Mouse (Mus musculus) lung, embryonic 15.5 days (tissue): ENCODE results near the gene Steap1. TPM values are rescaled to one million over a fixed set of nuclear protein-coding genes. Genes with fewer than 3 reads are reported as not detected.

ENCODE experiments used
- ATAC-seq: fragments of 200-750 bp; cut with Nextera tagmentation; 2 replicates; pipeline ENCODE4 v1.8.0; 2017; ENCODE audit warnings: moderate number of reproducible peaks, borderline replicate concordance; ENCODE audit not compliant: low FRiP score, low TSS enrichment; ENCODE audit errors: extremely low read depth
- H3K27ac ChIP-seq: fragments of 300-500 bp; sonication (generic); 2 replicates; pipeline ENCODE4 v1.5.1; 2015; ENCODE audit warnings: moderate library complexity, mild to moderate bottlenecking, inconsistent platforms
- H3K27me3 ChIP-seq: fragments of 300-500 bp; sonication (generic); 2 replicates; pipeline ENCODE4 v1.6.1; 2015; ENCODE audit warnings: inconsistent platforms
- H3K36me3 ChIP-seq: fragments of 300-500 bp; sonication (generic); 2 replicates; pipeline ENCODE4 v1.6.1; 2015; ENCODE audit warnings: inconsistent platforms
- H3K4me1 ChIP-seq: fragments of 300-500 bp; sonication (generic); 2 replicates; pipeline ENCODE4 v1.6.1; 2015; ENCODE audit warnings: inconsistent platforms
- H3K4me2 ChIP-seq: fragments of 300-500 bp; sonication (generic); 2 replicates; pipeline ENCODE4 v1.6.1; 2015; ENCODE audit warnings: inconsistent platforms, mild to moderate bottlenecking, moderate library complexity
- H3K4me3 ChIP-seq: fragments of 300-500 bp; sonication (generic); 2 replicates; pipeline ENCODE4 v1.5.1; 2015; ENCODE audit warnings: mild to moderate bottlenecking, inconsistent platforms
- H3K9ac ChIP-seq: fragments of 300-500 bp; sonication (generic); 2 replicates; pipeline ENCODE4 v1.6.1; 2015; ENCODE audit warnings: inconsistent platforms
- H3K9me3 ChIP-seq: fragments of 300-500 bp; sonication (generic); 2 replicates; pipeline ENCODE4 v1.6.1; 2016; ENCODE audit warnings: inconsistent platforms
- WGBS: fragments of 180-500 bp; shearing (Covaris S2); methylation state at CpG from one replicate; pipeline ENCODE4 v1.1.7; 2015; 5-methylcytosine and 5-hydroxymethylcytosine counted together
- polyA plus RNA-seq: library from polyadenylated mRNA; unstranded; fragments of >200 nt; fragmentation: Nextera tagmentation; extraction: Ambion mirVana; gene quantifications from 2 replicates; pipeline ENCODE4 v1.2.1, GENCODE M21; 2015

Gene Steap1
- polyA plus RNA-seq, 1 experiment from 2014 or later = 2.5 TPM

GRCm38 (mm10) chr5:5707341-5708278 is 41.5 kb downstream of the Steap1 start:
- Histone ChIP-seq H3K27me3 (no peaks in the 10 kb centered on the region), H3K4me2 (no peak overlapping the region), H3K9ac (no peak overlapping the region), H3K9me3 (no peaks in the 10 kb centered on the region), H3K27ac (no peak overlapping the region), H3K4me1 (no peaks in the 10 kb centered on the region), H3K4me3 (no peak overlapping the region), H3K36me3 (no peaks in the 10 kb centered on the region)
- WGBS = 58% methylated on average over 13 of the region's 13 CpGs
- ATAC-seq = no peak

GRCm38 (mm10) chr5:5705019-5705418 is 44.1 kb downstream of the Steap1 start:
- H3K36me3 ChIP-seq = no peaks in the 10 kb centered on the region
- H3K9me3 ChIP-seq = no peaks in the 10 kb centered on the region
- H3K4me2 ChIP-seq = no peak overlapping the region
- H3K9ac ChIP-seq = no peak overlapping the region
- H3K27me3 ChIP-seq = no peaks in the 10 kb centered on the region
- 44% methylated on average over 2 of the region's 2 CpGs for WGBS
- H3K4me3 ChIP-seq = no peak overlapping the region
- no peak for ATAC-seq
- no peaks in the 10 kb centered on the region for H3K4me1 ChIP-seq
- H3K27ac ChIP-seq = no peak overlapping the region

GRCm38 (mm10) chr5:5700386-5700785 is 48.7 kb downstream of the Steap1 start:
- 85% methylated on average over 2 of the region's 2 CpGs for WGBS
- H3K9ac ChIP-seq = no peak overlapping the region
- no peaks in the 10 kb centered on the region for H3K27me3 ChIP-seq
- no peak overlapping the region for H3K27ac ChIP-seq
- H3K36me3 ChIP-seq = no peaks in the 10 kb centered on the region
- no peak overlapping the region for H3K4me2 ChIP-seq
- H3K4me3 ChIP-seq = no peak overlapping the region
- no peak for ATAC-seq
- no peaks in the 10 kb centered on the region for H3K4me1 ChIP-seq
- no peaks in the 10 kb centered on the region for H3K9me3 ChIP-seq

- H3K4me1 ChIP-seq = no peaks in the 10 kb centered on the region
Observed at GRCm38 (mm10) chr5:5698830-5699229, 50.3 kb downstream of the Steap1 start.

GRCm38 (mm10) chr5:5695401-5695942 is 53.7 kb downstream of the Steap1 start:
- no peak overlapping the region for H3K9ac ChIP-seq
- no peaks in the 10 kb centered on the region for H3K36me3 ChIP-seq
- WGBS = 75% methylated on average over 5 of the region's 5 CpGs
- no peaks in the 10 kb centered on the region for H3K9me3 ChIP-seq
- H3K4me3 ChIP-seq = no peak overlapping the region
- H3K27ac ChIP-seq = no peak overlapping the region
- no peaks in the 10 kb centered on the region for H3K27me3 ChIP-seq
- no peaks in the 10 kb centered on the region for H3K4me1 ChIP-seq
- no peak overlapping the region for H3K4me2 ChIP-seq
- no peak for ATAC-seq

More at GRCm38 (mm10) chr5:5698830-5699229, 50.3 kb downstream of the Steap1 start:
- ATAC-seq = no peak
- Histone ChIP-seq H3K4me2 (no peak overlapping the region), H3K27me3 (no peaks in the 10 kb centered on the region), H3K27ac (no peak overlapping the region), H3K9ac (no peak overlapping the region), H3K9me3 (no peaks in the 10 kb centered on the region), H3K36me3 (no peaks in the 10 kb centered on the region), H3K4me3 (no peak overlapping the region)
- 40% methylated on average over 3 of the region's 3 CpGs for WGBS

DNA sequence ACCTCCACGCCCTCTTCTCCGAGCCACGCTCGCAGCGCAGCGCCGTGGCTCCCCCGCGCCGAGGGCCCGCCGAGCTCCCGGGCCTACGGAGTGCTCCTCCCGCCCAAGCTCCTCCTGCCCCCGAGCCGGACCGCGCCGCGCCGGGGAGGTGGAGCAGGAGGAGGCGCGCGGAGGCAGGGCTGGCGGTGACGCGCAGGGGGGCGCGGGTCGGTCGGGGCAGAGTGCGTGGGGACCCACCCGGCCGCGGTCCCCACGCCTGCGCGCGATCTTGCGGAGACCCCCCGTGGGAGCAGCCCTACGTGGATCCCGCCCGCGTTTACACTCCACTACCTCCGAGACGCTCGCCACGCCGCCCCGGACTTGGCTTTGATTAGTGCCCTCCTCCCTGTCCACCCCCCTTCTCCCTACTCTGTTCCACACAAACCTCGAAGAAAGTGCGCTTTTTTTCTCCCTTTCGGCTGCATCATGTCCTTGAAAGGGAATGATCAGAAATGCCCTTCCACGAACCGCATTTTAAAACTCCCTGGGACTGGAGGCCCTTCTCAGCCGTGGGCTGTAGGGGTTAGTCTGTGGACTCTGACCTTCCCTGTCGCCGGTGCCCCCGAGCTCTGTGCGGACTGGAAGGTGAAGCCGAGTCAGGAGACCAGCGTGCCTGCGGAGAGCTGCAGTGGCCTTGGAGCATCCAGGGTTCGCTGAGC is 55.0 kb downstream of the Steap1 start, which contains the start of gene Steap2:
Gene Steap2, minus strand, starts transcription at position 623 of the 698 bp plus-strand sequence.
- H3K4me1 ChIP-seq = no peaks in the 10 kb centered on the region
- H3K27me3 ChIP-seq = no peaks in the 10 kb centered on the region
- H3K4me3 ChIP-seq = peak within 1 kb of the TSS; percentile 80
- H3K27ac ChIP-seq = no peak within 1 kb of the TSS
- H3K9ac ChIP-seq = peak within 1 kb of the TSS; percentile 81
- ATAC-seq = peak; percentile 93
- 1% methylated on average over 63 of the region's 66 CpGs for WGBS
- no peaks in the 10 kb centered on the region for H3K36me3 ChIP-seq
- H3K9me3 ChIP-seq = no peaks in the 10 kb centered on the region
- peak within 1 kb of the TSS; percentile 93 for H3K4me2 ChIP-seq

DNA sequence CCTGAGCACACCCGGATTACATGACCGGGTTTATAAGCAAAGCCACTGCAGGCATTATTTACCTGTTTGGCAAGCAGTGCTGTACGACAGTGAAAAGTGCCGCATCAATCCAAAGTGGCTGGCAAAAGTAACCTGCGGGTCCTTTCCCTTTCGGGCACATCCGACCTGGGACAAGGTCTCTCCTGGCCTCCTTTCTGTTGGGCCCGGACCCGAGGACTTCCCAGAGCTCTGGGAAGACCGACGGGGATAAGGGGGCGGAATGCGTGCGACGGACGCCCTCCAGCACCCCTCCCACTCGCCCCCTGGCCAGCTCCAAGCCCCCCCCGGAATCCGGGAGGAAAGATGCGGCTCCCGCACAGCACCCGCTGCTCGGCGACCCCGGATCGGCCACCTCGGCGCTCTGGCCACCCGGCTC is 55.6 kb downstream of the Steap1 start:
- Histone ChIP-seq H3K36me3 (no peaks in the 10 kb centered on the region), H3K9me3 (no peaks in the 10 kb centered on the region), H3K4me1 (no peaks in the 10 kb centered on the region), H3K27ac (no peak overlapping the region), H3K9ac (peak overlapping the region; percentile 81), H3K4me3 (peak overlapping the region; percentile 80), H3K27me3 (no peaks in the 10 kb centered on the region), H3K4me2 (peak overlapping the region; percentile 93)
- peak; percentile 68; the same call in 1 of the 2 replicates for ATAC-seq
- 0% methylated on average over 20 of the region's 29 CpGs for WGBS

- Histone ChIP-seq H3K27ac (no peak overlapping the region), H3K9me3 (no peaks in the 10 kb centered on the region), H3K27me3 (no peaks in the 10 kb centered on the region), H3K36me3 (no peaks in the 10 kb centered on the region), H3K4me2 (no peak overlapping the region), H3K9ac (no peak overlapping the region), H3K4me3 (no peak overlapping the region), H3K4me1 (no peaks in the 10 kb centered on the region)
- 28% methylated on average over 4 of the region's 4 CpGs for WGBS
- ATAC-seq = no peak
Observed at GRCm38 (mm10) chr5:5692167-5692738, 56.9 kb downstream of the Steap1 start.

- Histone ChIP-seq H3K4me2 (no peak overlapping the region), H3K4me3 (no peak overlapping the region), H3K36me3 (no peaks in the 10 kb centered on the region), H3K27me3 (no peaks in the 10 kb centered on the region), H3K27ac (no peak overlapping the region), H3K9ac (no peak overlapping the region), H3K9me3 (no peaks in the 10 kb centered on the region), H3K4me1 (no peaks in the 10 kb centered on the region)
- WGBS = 64% methylated on average over 8 of the region's 8 CpGs
- ATAC-seq = no peak
Observed at GRCm38 (mm10) chr5:5688945-5689540, 60.1 kb downstream of the Steap1 start.

DNA sequence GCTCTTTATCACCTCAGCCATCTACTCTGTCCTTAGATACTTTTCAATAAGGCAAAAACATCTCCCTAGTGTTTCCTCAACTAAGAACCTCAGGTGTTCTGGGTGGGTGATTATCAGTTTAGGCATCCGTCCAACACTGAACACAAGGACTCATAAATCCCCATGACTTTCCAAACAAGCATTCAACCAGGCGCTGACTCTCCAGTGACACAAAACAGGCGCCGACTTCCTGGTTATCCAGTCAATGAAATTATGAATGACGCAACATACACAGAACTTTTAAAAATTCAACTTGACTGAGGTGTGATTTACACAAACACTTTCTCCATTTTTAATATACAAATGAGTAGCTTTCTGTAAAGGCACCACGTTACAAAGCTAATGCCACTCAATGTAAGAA is 60.9 kb downstream of the Steap1 start:
- H3K27me3 ChIP-seq = no peaks in the 10 kb centered on the region
- H3K4me1 ChIP-seq = no peaks in the 10 kb centered on the region
- H3K4me2 ChIP-seq = no peak overlapping the region
- no peaks in the 10 kb centered on the region for H3K9me3 ChIP-seq
- no peak overlapping the region for H3K27ac ChIP-seq
- no peaks in the 10 kb centered on the region for H3K36me3 ChIP-seq
- no peak overlapping the region for H3K4me3 ChIP-seq
- no peak for ATAC-seq
- 72% methylated on average over 6 of the region's 6 CpGs for WGBS
- H3K9ac ChIP-seq = no peak overlapping the region

GRCm38 (mm10) chr5:5686973-5687372 is 62.2 kb downstream of the Steap1 start:
- Histone ChIP-seq H3K4me2 (no peak overlapping the region), H3K27ac (no peak overlapping the region), H3K9me3 (no peaks in the 10 kb centered on the region), H3K4me1 (no peaks in the 10 kb centered on the region), H3K9ac (no peak overlapping the region), H3K27me3 (no peaks in the 10 kb centered on the region), H3K4me3 (no peak overlapping the region), H3K36me3 (no peaks in the 10 kb centered on the region)
- WGBS = 3% methylated on average over 1 of the region's 1 CpGs
- peak; percentile 81 for ATAC-seq
